Mouse (Mus musculus): ENCODE measurements around the gene Slitrk3.
A peak's percentile ranks its signal among the peaks of the same experiment; 100 is the strongest.
"Not testable (repeated sequence)": the region's sequence is repeated elsewhere in the genome, so short reads cannot be mapped to it uniquely, and the experiment has no call there.

Slitrk3 gene

DNA sequence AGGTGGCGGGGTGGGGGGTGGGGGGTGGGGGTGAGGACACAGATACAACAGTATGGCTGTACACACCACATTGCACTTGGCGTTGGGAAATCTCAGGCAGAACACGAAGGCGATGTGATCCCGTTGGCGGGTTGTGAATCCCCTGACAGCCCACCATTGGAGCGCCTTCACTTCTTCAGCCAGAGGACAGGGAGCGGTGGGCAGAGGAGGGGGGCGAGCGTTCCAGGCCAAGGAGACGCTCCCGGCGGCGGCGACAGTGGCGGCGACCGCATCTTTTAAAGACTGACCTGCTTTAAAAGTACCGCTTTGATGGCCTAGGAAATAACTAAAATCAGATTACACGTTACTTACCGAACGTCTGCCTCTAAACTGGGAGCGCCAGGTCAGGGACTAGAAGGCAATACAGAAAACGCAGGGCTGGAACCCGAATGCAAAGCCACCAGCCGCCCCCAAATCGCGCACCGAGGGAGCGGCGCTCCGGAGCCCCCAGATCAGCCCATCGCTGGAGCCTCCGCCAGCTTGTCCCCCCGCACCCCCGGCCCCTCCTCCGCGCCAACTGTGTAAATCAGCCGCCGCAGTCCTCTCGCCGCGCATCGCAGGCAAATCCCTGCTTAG, at the start of gene Slitrk3:
Gene Slitrk3 (minus strand): TSS at position 607 of the 615 bp plus-strand sequence.
- DNase-seq, result peak; percentile 44

DNA sequence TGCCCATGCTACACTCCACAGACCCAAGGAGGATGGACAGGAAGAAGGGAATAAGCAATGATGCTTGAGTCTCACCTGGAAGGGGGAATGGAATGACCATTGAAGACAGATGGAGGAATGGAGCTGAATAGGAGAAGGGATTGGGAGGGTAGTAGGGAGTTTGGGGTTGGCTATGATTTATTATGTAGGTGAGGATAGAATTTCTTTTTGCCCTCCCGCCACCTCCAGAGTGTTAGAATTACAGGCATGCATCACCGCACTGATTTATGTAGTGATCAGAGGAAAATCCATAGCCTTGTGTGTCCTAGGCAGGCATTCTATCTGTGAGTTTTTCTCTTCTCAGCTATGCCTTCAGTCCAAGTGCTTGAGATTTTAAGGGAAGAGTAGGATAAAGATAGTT, 36.8 kb upstream of the Slitrk3 start:
- not testable (repeated sequence) for DNase-seq

DNA sequence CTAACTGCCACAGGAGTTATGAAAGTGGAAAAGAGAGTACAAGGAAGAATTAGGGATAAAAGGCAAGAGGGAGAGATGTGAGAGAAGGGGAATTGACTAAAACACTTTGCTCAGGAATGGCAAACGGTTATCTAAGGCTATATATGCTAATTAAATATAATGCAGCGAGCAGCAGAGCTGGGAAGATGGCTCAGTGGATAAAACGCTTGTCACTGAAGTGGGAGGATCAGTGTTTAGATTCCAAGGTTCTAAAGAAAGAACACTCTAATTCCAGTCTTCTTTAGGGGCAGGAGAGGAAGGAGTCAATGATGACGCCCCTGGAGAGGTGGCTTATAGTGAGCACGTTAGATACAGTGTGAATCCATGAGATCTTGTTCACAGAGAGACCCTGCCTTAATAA, 27.0 kb upstream of the Slitrk3 start:
- no peak for DNase-seq

DNA sequence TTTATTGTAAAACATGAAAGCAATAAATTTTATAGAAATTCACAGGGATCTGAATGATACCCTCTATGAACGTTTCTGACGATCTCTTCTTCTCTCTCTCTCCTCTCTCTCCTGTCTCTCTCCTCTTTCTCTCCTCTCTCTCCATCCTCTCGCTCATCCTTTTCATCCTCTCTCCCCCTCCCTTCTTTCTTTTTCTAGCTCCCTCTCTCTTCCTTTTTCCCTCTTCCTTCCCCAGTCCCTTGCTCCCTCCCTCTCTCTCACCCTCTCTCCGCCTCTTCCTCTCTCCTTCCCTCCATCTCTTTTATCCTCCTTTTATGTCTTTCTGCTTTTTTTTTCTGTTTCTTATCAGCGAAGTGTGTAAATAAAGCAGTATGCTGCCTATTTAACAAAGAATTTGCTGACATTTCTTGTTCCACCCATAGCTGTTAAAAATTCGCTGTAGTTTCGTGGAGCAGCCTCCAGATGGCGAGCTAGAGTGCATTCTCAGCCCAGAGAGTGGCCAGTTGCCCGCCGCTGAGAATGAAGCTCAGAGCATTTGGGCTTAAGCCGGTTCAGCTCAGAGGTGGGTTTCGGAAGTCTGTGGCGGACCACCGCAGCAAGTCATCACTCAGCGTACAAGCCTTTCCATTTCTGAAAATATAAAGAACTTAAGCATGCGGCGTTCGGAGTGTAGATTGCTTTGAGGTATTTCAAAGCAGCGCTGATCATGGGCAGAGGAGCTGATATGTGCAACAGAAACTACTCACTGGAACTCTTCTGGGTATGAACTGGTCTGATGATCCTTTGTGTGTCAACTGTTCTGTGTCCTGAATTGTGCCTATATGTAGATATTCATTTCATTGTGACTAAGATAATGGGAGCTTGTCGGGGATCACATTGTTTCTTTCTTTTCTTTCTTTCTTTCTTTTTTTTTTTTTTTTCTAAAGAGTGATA, 8.5 kb upstream of the Slitrk3 start:
- DNase-seq, result peak; percentile 49

DNA sequence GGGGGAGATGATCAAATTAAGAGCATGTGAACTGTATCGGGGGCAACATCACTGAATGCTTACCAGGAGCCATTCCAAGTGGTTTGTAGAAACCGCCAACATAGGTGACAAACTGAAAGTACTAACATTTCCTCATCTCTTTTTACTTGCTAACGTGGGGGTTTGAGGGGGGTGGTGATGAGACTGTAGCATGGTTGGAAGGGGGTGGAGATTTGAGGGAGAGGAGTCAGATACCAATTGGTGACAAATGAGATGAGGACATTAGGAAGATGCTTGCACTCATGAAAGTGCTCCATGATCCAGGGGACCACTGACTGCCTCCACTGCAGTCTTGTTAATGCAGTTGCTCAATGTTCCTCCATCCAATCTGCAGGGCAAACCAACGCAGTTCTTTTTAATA, 587 bp upstream of the Slitrk3 start:
- no peak for DNase-seq

DNA sequence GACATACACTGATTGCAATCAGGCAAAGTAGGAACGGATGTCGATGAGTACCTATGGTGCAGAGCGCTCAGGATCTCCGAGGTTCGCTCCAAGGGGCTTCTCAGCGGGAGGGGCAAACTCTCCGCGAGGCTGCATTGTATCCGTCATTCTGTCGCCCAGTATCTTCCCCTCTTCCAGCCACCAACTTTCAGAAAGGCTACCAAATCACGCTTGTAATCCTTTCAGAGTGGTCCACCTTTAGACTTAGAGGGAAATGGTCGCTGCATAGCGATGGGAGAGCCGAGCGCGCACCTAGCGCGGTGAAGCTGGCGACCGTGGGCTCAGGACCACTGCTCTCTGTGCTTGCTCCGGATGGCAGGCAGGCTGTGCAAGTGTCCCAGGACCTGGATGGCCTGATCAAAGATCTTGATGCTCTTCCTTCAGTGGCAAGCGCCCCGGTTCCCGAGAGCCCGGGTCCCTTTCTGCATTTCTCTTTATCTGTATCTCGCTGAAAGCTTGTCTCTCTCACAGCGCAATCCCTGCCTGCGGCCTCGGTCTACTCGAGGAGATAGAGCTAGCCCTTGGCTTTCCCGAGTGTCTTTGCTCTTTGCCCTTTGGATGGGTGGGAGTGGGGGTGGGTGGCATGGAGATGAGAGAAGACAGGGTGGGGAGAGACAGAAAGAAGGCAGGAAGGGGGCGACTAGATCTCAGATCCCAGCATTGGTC, 959 bp downstream of the Slitrk3 start:
- peak; percentile 29 for DNase-seq

DNA sequence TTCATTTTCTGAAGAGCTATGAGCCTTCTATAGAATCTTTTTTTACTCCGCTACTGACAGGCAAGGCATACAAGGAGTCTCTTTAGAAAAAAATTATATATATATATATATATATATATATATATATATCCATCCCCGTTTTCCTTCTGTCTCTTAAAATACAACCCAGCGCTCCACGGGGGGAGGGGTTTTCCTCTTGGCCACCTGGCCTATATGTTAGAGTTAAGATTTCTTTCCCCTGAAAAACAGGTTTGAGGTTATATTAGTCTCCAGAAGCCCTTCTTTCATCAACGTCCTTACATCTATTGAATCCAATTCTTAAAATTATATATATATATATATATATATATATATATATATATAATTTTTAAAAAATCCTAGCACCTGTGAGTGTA, 1.6 kb downstream of the Slitrk3 start:
- peak; percentile 7 for DNase-seq

DNA sequence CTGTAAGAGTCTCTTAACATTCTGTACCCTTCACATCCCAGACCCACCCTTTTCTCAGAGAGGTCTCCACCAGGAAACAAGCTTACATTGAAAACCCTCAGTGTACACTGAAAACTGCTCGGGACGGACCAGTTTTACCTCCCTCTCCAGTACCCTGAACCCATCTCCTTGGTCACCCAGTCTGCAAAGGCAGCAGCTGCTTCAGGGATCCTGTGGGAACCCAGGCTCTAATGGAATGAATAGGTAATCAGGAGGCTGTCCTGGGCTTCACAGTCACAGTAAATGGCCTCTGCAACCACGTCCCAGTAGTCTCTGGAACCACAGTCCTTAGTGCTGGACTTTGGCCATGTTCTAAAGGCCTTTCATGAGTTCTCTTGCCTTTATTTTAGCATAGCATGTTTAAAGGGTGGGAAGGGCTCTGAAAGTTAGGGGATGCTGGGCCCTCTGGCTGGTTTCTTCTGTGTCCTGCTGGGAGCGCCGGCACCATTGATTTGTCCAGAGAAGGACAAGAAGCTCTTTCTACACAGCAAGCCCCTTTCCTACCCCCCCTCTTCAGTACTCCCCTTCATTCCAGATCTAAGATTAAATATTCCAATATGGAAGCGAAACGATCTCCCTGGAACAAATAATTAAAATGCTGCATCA, 2.1 kb downstream of the Slitrk3 start:
- peak; percentile 7 for DNase-seq

DNA sequence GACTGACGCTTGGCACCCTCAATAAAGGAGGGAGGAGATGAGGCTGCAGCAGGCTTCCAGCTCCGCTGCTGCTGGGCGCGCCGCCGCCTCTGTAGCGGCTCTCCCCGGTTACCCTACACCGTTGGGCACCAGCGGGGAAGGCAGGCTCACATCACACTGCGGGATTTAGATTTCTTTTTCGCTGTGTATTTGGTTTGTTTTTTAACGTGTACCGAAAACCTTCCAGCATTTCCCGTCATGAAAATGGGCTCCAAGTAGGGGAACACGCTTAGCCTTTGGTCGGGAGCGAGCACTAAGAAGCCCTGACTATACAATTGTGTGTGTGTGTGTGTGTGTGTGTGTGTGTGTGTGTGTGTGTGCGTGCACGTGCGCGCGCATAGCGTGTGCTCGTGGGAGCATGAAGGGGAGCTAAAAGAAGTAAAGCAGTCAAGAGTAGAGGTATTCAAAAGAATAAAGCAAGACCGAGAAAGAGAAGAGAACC, 4.1 kb downstream of the Slitrk3 start:
- peak; percentile 38 for DNase-seq

DNA sequence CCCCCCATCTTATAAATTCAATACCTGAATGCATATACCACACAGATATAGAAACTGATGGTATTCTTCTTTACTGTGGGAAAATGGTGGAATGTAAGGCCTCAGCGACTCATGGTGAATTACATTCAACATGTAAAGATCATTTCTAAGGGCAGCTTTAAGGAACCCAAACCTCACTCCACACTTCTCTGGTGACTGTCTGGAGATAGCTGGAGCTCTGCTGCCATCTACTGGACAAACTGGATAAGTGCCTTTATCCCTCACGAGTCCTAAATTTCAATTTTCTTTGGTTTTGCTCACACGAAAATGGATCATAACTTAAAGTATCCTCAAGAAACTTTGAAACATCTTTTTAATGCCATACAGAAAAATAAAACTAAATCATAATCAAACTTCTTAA, 11.4 kb downstream of the Slitrk3 start:
- peak; percentile 42 for DNase-seq

DNA sequence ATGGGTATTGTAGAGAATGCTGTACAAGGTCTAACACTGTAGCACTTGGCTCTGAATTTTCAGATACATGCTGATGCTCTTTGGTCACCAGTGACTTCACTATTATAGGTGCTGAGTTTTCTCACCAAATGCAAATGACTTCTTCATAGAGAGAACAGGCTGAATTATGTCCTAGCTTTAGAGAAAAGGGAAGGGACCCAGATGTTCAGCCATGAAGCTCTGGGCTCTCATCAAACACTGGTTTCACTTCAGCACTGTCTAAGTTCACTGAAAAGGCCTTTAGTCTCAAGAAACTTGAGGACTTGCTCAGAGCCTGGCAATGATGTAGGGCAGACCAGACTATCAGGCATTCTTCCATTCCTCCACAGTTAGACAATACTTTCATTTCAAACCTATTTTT, 15.3 kb downstream of the Slitrk3 start:
- no peak for DNase-seq

DNA sequence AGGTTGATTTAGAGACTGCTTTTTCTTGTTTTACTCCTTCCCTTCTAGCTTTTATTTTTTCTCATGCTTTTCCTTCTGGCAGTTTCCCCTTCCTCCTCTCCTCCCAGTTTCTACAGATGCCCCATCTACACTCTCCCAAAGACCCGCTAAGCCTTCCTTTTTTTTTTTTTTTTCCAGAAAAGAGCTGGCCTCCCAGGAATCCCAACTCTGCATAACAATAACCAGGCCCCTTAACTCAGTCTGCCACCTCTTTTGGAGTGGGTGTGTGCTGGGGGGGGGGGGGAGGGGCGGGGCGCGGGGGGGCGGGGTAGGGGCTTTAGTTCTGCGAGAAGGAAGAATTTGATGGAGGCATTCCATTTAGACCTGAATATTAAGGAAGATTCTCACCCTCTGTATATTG, 51.6 kb downstream of the Slitrk3 start:
- DNase-seq, result no peak

DNA sequence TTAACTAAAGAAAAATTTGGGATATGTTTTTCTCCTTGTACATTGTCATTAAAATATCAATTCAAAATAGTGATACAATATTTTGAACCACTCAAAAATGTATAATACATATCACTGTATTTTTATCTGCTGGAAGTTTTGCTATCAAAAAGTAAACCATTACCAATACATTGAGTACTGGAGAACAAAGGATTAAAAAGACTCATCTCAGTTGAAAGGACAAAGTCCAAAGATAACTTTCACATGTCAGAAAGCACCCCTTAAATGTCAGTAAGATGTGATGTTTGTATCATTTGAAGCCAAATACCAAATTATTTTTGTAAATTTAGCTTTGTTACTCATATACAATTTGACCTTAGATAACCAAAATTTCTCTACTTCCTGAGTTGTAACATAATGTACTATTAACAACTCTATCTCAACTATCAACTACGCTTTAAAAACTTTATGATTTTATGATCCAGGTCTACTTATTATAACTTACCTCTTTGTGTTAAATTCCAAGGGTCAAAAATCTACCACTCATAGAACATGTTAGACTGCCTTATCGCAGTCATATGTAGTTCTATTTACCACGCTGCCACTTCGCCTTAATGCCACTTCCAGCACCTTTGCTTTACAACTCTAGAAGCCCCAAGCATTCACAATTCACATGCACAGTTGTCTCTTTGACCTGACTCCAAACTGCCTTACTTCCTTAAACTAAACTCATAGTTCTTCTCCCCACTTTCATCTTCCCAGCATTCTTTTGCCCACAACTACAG, 54.5 kb downstream of the Slitrk3 start:
- no peak for DNase-seq

DNA sequence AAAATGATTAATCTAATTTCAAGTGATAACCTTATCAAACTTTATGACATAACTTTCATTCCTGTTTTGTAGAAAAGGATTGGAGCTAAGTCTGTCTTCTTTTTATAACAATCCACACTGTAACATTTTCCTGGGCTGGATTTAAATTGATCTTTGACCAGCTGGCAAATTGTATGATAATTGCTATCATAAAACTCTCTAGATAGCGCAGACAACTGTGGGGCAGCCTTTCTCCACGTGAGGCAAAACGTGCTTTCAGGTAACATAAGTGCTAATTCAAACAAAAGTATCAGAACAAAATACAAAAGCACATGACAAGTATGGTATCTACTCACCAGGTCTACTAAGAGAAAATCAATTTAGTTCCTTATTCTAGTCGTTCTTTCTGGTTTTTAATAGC, 60.1 kb downstream of the Slitrk3 start:
- no peak for DNase-seq
